Mouse (Mus musculus) lung, embryonic 16.5 days (tissue): ENCODE data around the gene Ccdc84. TPM values are rescaled to one million over a fixed set of nuclear protein-coding genes. Genes with fewer than 3 reads are reported as not detected.
"Not testable (repeated sequence)": the region's sequence is repeated elsewhere in the genome, so short reads cannot be mapped to it uniquely, and the experiment has no call there.

Experiments
- ATAC-seq: fragments of 200-750 bp; cut with Nextera tagmentation; 2 replicates; pipeline ENCODE4 v1.8.0; 2017; ENCODE audit warnings: low read depth, mild to moderate bottlenecking, moderate library complexity
- H3K27ac ChIP-seq: fragments of 300-500 bp; sonication (generic); 2 replicates; pipeline ENCODE4 v1.5.1; 2014; ENCODE audit warnings: mild to moderate bottlenecking, control low read depth, low read length
- H3K27me3 ChIP-seq: fragments of 300-500 bp; sonication (generic); 2 replicates; pipeline ENCODE4 v1.6.1; 2014; ENCODE audit warnings: low read depth, low read length, mixed read lengths; ENCODE audit not compliant: control insufficient read depth, insufficient read depth
- H3K36me3 ChIP-seq: fragments of 300-500 bp; sonication (generic); 2 replicates; pipeline ENCODE4 v1.6.1; 2014; ENCODE audit warnings: low read length; ENCODE audit not compliant: control insufficient read depth, insufficient read depth
- H3K4me1 ChIP-seq: fragments of 300-500 bp; sonication (generic); replicated peaks from 2 replicates; pipeline ENCODE4 v1.6.1; 2014; ENCODE audit warnings: low read length, mixed read lengths; ENCODE audit not compliant: control insufficient read depth, insufficient read depth
- H3K4me2 ChIP-seq: fragments of 300-500 bp; sonication (generic); 2 replicates; pipeline ENCODE4 v1.6.1; 2014; ENCODE audit warnings: low read depth, low read length, control low read depth
- H3K4me3 ChIP-seq: fragments of 300-500 bp; sonication (generic); 2 replicates; pipeline ENCODE4 v1.5.1; 2014; ENCODE audit warnings: mild to moderate bottlenecking, low read length, control low read depth
- H3K9ac ChIP-seq: fragments of 300-500 bp; sonication (generic); 2 replicates; pipeline ENCODE4 v1.6.1; 2014; ENCODE audit warnings: low read length, control low read depth
- H3K9me3 ChIP-seq: fragments of 300-500 bp; sonication (generic); 2 replicates; pipeline ENCODE4 v1.6.1; 2016; ENCODE audit warnings: low read length; ENCODE audit not compliant: control insufficient read depth
- WGBS: fragments of 180-500 bp; shearing (Covaris S2); extraction: QIAGEN DNeasy Blood & Tissue Kit; methylation state at CpG from one replicate; pipeline ENCODE4 v1.1.7; 2014; 5-methylcytosine and 5-hydroxymethylcytosine counted together
- polyA plus RNA-seq: library from polyadenylated mRNA; unstranded; fragments of >200 nt; fragmentation: Nextera tagmentation; extraction: Ambion mirVana; gene quantifications from 2 replicates; pipeline ENCODE4 v1.2.1, GENCODE M21; 2015

Ccdc84 gene
- 32.5 TPM in 2 replicates for polyA plus RNA-seq

DNA sequence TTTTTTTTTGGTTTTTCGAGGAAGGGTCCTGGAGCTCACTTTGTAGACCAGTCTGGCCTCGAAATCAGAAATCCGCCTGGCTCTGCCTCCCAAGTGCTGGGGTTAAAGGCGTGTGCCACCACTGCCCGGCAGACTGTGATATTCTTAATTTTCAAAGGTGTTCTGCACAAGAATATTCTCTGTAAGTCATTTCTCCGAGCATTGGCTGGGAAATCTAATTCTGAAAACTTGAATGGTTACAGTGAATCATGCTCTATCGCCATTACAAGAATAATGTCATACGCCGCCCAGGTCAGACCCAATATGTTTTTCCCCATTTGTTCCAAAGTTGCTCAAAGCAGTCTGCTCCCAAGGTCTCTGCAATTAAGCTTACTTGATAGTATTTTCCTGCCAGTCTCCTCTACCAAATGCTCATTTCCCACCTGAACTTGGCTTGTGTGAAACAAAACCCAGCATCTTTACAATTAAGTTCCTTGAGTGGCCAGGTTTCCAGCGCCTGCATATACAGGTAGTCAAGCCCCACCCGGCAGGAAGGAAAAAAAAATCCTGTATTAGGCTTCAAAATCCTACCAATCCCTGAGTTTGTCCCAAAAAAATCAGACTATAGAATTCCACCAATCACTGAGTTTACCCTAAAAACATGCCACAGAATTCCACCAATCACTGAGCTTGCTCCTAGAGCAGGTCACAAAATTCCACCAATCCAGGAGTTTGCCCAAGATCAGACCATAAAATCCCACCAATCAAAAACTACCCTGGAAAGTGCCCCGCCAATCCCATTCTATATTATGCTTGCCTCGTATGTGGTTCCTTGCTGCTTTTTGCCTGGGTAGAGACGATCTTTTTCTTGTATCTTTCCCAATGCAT is at the start of gene Ccdc84:
TSS of gene Ccdc84 (minus strand) at position 51 of the 867 bp plus-strand sequence.
- peaks cover 10% of the 10 kb centered on the region for H3K4me1 ChIP-seq
- H3K4me3 ChIP-seq, result peak within 1 kb of the TSS; percentile 80
- WGBS, result 76% methylated on average over 14 of the region's 14 CpGs
- ATAC-seq, result no peak
- H3K9ac ChIP-seq, result peak within 1 kb of the TSS; percentile 83
- H3K27me3 ChIP-seq, result no peaks in the 10 kb centered on the region
- peaks cover 3% of the 10 kb centered on the region; the same call in 1 of the 2 replicates for H3K36me3 ChIP-seq
- peak within 1 kb of the TSS; percentile 80 for H3K27ac ChIP-seq
- H3K9me3 ChIP-seq, result no peaks in the 10 kb centered on the region
- peak within 1 kb of the TSS; percentile 86 for H3K4me2 ChIP-seq

DNA sequence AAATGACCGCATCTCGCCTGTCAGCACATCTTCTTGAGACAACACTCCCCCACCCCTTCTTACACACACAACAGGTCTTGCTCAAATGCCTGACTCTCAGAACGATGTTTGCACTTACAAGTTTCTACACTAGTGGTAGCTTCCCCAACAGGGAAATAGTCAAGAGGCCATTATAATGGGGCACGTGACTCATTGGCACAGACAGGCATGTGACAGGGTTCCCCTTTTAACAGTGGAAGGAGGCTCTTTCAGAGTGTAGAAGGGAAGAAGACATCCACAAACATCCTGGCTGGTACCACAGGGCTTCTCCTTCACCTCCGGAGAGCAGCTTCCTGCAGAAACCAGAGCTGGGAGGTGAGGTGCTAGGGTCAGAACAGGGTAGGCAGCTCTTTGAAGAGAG is 43.6 kb upstream of the Ccdc84 start:
- H3K27ac ChIP-seq, result no peak overlapping the region
- H3K4me2 ChIP-seq, result no peak overlapping the region
- ATAC-seq, result no peak
- WGBS, result 54% methylated on average over 5 of the region's 5 CpGs
- H3K27me3 ChIP-seq, result no peaks in the 10 kb centered on the region
- H3K9me3 ChIP-seq, result no peaks in the 10 kb centered on the region
- no peaks in the 10 kb centered on the region for H3K36me3 ChIP-seq
- H3K4me3 ChIP-seq, result no peak overlapping the region
- no peak overlapping the region for H3K9ac ChIP-seq
- H3K4me1 ChIP-seq, result no peaks in the 10 kb centered on the region

- no peak overlapping the region for H3K9ac ChIP-seq
- H3K27me3 ChIP-seq, result peaks cover 2% of the 10 kb centered on the region; the same call in 1 of the 2 replicates
- 5% methylated on average over 11 of the region's 11 CpGs for WGBS
- no peak overlapping the region for H3K27ac ChIP-seq
- no peak overlapping the region for H3K4me3 ChIP-seq
- H3K36me3 ChIP-seq, result no peaks in the 10 kb centered on the region
- H3K4me2 ChIP-seq, result no peak overlapping the region
- H3K4me1 ChIP-seq, result no peaks in the 10 kb centered on the region; the same call in 1 of the 2 replicates
- H3K9me3 ChIP-seq, result no peaks in the 10 kb centered on the region
- ATAC-seq, result no peak
Measured at GRCm38 (mm10) chr9:44457035-44457742, 38.8 kb upstream of the Ccdc84 start.

GRCm38 (mm10) chr9:44454891-44455220 is 36.5 kb upstream of the Ccdc84 start, which contains the start of gene Upk2:
Gene Upk2, minus strand, starts transcription at chr9:44454976.
- WGBS, result 21% methylated on average over 4 of the region's 4 CpGs
- Histone ChIP-seq H3K36me3 (no peaks in the 10 kb centered on the region), H3K27me3 (peaks cover 2% of the 10 kb centered on the region; the same call in 1 of the 2 replicates), H3K9me3 (no peaks in the 10 kb centered on the region), H3K27ac (no peak within 1 kb of the TSS), H3K4me1 (no peaks in the 10 kb centered on the region; the same call in 1 of the 2 replicates), H3K9ac (no peak within 1 kb of the TSS), H3K4me3 (no peak within 1 kb of the TSS), H3K4me2 (no peak within 1 kb of the TSS)
- peak; percentile 42; the same call in 1 of the 2 replicates for ATAC-seq

DNA sequence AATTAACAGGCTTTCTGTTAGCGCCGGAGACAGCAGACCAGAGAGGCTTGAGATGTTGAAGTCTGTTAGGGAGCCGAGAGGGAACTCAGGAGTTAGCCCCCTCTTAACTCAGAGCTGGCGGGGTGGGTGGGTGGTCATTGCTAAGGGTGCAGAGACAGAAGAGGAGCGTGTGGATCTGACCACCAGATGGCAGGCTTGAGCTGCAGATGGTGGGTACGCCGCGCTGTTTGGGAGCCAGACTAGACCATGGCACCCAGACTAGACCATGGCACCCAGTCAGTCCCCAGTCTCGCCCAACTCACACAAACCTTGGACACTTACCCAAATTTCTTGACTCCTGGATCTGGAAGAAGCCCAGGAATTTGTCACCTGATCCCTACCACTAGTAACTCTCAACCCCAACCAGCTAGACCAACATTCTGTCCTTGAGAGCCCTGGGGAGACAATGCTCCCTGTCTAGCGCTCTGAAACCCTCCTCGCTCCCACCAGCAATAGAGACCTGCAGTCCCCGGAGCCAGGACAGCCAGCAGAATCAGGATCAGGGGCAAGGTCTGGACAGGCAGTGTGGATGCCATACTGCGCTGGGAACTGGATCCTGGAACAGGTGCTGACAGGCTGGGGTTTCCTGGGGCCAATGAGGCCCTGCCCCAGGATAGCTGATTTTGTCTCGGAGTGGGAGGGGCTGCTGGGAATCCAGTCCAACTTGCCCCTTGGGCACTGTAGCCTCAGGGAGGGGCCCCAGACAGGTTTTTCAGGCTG is 35.9 kb upstream of the Ccdc84 start:
- no peaks in the 10 kb centered on the region for H3K36me3 ChIP-seq
- H3K4me2 ChIP-seq, result no peak overlapping the region
- no peak overlapping the region for H3K27ac ChIP-seq
- H3K9me3 ChIP-seq, result no peaks in the 10 kb centered on the region
- H3K4me1 ChIP-seq, result no peaks in the 10 kb centered on the region; the same call in 1 of the 2 replicates
- ATAC-seq, result peak; percentile 93
- no peak overlapping the region for H3K4me3 ChIP-seq
- H3K9ac ChIP-seq, result no peak overlapping the region
- peaks cover 2% of the 10 kb centered on the region; the same call in 1 of the 2 replicates for H3K27me3 ChIP-seq
- WGBS, result 7% methylated on average over 14 of the region's 14 CpGs

- Histone ChIP-seq H3K9ac (no peak overlapping the region), H3K27me3 (0 out of 2 replicates have a peak, but pooled peaks cover 2% of the 10 kb centered on the region), H3K9me3 (no peaks in the 10 kb centered on the region), H3K4me1 (no peaks in the 10 kb centered on the region; the same call in 1 of the 2 replicates), H3K4me3 (no peak overlapping the region), H3K36me3 (no peaks in the 10 kb centered on the region), H3K27ac (no peak overlapping the region), H3K4me2 (no peak overlapping the region)
- no peak for ATAC-seq
Measured at GRCm38 (mm10) chr9:44450387-44450786, 32.0 kb upstream of the Ccdc84 start.

GRCm38 (mm10) chr9:44444402-44445025 is 26.1 kb upstream of the Ccdc84 start:
- H3K4me2 ChIP-seq, H3K36me3 ChIP-seq, H3K9ac ChIP-seq, ATAC-seq, H3K4me1 ChIP-seq, H3K4me3 ChIP-seq, H3K27me3 ChIP-seq, H3K9me3 ChIP-seq, H3K27ac ChIP-seq: not testable (repeated sequence)
- 77% methylated on average over 7 of the region's 7 CpGs for WGBS

DNA sequence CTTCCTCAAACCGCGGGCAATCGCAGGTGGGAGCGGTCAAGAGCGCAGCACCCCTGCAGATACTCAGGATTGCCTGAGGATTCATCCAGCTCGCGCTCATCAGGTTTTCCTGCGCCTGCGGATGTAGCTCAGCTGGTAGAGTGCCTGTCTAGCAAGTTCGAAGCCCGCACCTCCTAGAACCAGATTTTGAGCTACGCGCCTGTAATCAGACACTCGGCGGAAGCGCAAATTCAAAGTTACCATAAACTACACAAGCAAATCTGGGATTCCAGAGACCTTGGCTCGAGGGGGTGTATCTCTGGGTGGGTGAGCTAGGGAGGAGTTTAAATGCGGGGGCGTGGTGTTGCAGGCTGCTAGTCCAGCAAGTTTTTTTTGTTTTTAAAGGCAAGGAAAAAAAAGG is 22.6 kb upstream of the Ccdc84 start, which contains the start of gene Foxr1:
TSS of gene Foxr1 (minus strand) at position 176 of the 400 bp plus-strand sequence.
- Histone ChIP-seq H3K4me1 (no peaks in the 10 kb centered on the region), H3K9ac (no peak within 1 kb of the TSS), H3K27me3 (no peaks in the 10 kb centered on the region), H3K36me3 (no peaks in the 10 kb centered on the region), H3K4me3 (no peak within 1 kb of the TSS), H3K27ac (no peak within 1 kb of the TSS), H3K9me3 (no peaks in the 10 kb centered on the region), H3K4me2 (no peak within 1 kb of the TSS)
- ATAC-seq, result no peak
- 64% methylated on average over 19 of the region's 19 CpGs for WGBS
